In the genomic region with DNA sequence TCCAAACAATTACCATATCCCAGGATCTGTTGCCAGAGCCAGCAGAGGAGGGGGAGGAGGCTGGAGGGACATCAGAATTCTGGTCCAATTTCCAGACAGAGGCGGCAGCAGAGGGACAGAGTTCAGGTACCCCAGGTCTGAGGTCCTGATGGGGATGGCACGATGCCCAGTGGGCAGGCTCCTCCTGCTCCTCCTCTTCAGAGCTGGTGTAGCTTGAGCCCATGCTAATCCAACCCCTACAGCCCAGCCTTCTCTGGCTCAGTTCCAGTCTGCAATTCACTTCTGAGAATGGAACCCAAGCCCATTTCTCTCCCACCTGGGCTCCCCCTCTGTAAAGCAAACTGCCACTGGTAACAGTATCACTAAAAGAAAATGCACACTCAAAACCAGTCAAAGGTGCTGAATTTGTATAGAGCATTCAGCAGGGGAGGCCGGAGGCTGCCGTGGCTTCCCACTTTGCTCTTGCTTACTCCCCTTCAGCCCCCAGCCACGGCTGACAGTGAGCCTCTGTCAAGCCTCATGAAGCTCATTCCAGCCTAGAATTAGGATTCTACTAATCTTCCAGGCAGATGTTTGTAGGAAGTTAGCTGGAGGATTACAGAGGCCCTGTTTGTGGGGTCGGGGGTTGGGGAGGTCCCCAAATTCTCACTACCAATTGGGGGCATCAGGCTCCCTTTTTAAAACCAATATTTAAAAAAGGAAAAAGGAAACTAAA, we compare ENCODE assay signal across 15 mouse cellular contexts. TPM values are rescaled to one million over a fixed set of nuclear protein-coding genes. Genes with fewer than 3 reads are reported as not detected.
DNase-seq lines count a peak whose midpoint lies in the region; ATAC-seq and TF ChIP-seq lines count a peak whose summit lies in the region.
"Had no signal": no experiment of that assay in that cellular context is flagged by ENCODE, and none has a peak within 500 bp of the region (broad histone marks: within the 10 kb centered on the region; RNA-seq: fewer than 3 reads in every experiment).

No protein-coding gene starts in this region.

- peak; percentile 21 to 44 for DNase-seq in adrenal gland, postnatal 36 days
- DNase-seq in adrenal gland, adult 2 months: no peak
- peak; percentile 81 for DNase-seq in kidney, adult 18-20 months
- no peak for DNase-seq in stomach, postnatal 0 days (ENCODE audit: low spot score)
- DNase-seq in thymus, adult 2 months: no peak
- DNase-seq in adipocyte (ENCODE audit: low spot score): no peak
- DNase-seq: cerebellum, adult 9-10 months; layer of hippocampus, adult 9-11 months; thymus, postnatal 25 days had no signal

- H3K36me3 ChIP-seq in kidney, embryonic 16.5 days (ENCODE audit: insufficient read depth, low read length): peaks cover 30% of the 10 kb centered on the region
- H3K36me3 ChIP-seq in stomach, embryonic 14.5 days (ENCODE audit: control insufficient read depth, insufficient read depth, low read length): peaks cover 16% of the 10 kb centered on the region; the same call in 1 of the 2 replicates
- peaks cover 4% of the 10 kb centered on the region; the same call in 1 of the 2 replicates for H3K36me3 ChIP-seq in stomach, postnatal 0 days (ENCODE audit: control insufficient read depth, insufficient read depth, low read length)
- peaks cover 53% of the 10 kb centered on the region for H3K36me3 ChIP-seq in thymus, adult 2 months (ENCODE audit: control insufficient read depth, insufficient read depth, low read length)

- no peak for ATAC-seq in kidney, embryonic 16.5 days (ENCODE audit: low FRiP score, low TSS enrichment)
- ATAC-seq in stomach, embryonic 14.5 days (ENCODE audit: insufficient number of reproducible peaks, insufficient read depth, low FRiP score, low read depth): no peak
- no peak for ATAC-seq in stomach, postnatal 0 days (ENCODE audit: low FRiP score, low TSS enrichment)

- H3K4me1 ChIP-seq in kidney, embryonic 16.5 days (ENCODE audit: insufficient read depth, low read length): peaks cover 61% of the 10 kb centered on the region
- H3K4me1 ChIP-seq in stomach, embryonic 14.5 days (ENCODE audit: control insufficient read depth, insufficient read depth, low read length): peaks cover 19% of the 10 kb centered on the region
- 0 out of 2 replicates have a peak, but pooled peaks cover 5% of the 10 kb centered on the region for H3K4me1 ChIP-seq in stomach, postnatal 0 days (replicated peaks; ENCODE audit: control insufficient read depth, insufficient read depth)
- H3K4me1 ChIP-seq in thymus, adult 2 months (replicated peaks; ENCODE audit: control insufficient read depth, insufficient read depth, low read length): peaks cover 6% of the 10 kb centered on the region; the same call in 1 of the 2 replicates

- 53% methylated on average over 6 of the region's 6 CpGs for WGBS in kidney, embryonic 16.5 days
- WGBS in stomach, embryonic 14.5 days: 62% methylated on average over 6 of the region's 6 CpGs
- 50% methylated on average over 6 of the region's 6 CpGs for WGBS in stomach, postnatal 0 days
- 89% methylated on average over 6 of the region's 6 CpGs for WGBS in thymus, adult 2 months

- no peaks in the 10 kb centered on the region for H3K9me3 ChIP-seq in kidney, embryonic 16.5 days (ENCODE audit: low read length)
- H3K9me3 ChIP-seq in stomach, embryonic 14.5 days (ENCODE audit: control insufficient read depth, low read depth, low read length): no peaks in the 10 kb centered on the region
- H3K9me3 ChIP-seq in stomach, postnatal 0 days (ENCODE audit: control insufficient read depth, low read length): no peaks in the 10 kb centered on the region
- H3K9me3 ChIP-seq: neural tube, embryonic 15.5 days had no signal

- no peak for TF ChIP-seq CTCF in stomach, postnatal 0 days (IDR thresholded peaks at IDR 0.05; ENCODE audit: low read depth)
- no peak for TF ChIP-seq CTCF in thymus, adult 2 months (IDR thresholded peaks at IDR 0.05; ENCODE audit: borderline replicate concordance, control insufficient read depth, extremely low read depth, insufficient read depth, low read length, poor library complexity)

- H3K27ac ChIP-seq in kidney, embryonic 16.5 days (ENCODE audit: low read length): no peak overlapping the region
- H3K27ac ChIP-seq in stomach, embryonic 14.5 days (ENCODE audit: low read length): no peak overlapping the region
- H3K27ac ChIP-seq in stomach, postnatal 0 days (replicated peaks): no peak overlapping the region; the same call in 1 of the 2 replicates
- H3K27ac ChIP-seq in thymus, adult 2 months (ENCODE audit: control insufficient read depth, insufficient read depth, low read length): no peak overlapping the region
- H3K27ac ChIP-seq: liver, embryonic 14.5 days; neural tube, embryonic 15.5 days had no signal

- H3K27me3 ChIP-seq in kidney, embryonic 16.5 days (ENCODE audit: insufficient read depth, low read length): peaks cover 11% of the 10 kb centered on the region
- H3K27me3 ChIP-seq in stomach, embryonic 14.5 days (ENCODE audit: control insufficient read depth, insufficient read depth, low read length): peaks cover 15% of the 10 kb centered on the region
- peaks cover 3% of the 10 kb centered on the region; the same call in 1 of the 2 replicates for H3K27me3 ChIP-seq in stomach, postnatal 0 days (ENCODE audit: control insufficient read depth, insufficient read depth, low read length)
- peaks cover 11% of the 10 kb centered on the region; the same call in 1 of the 2 replicates for H3K27me3 ChIP-seq in thymus, adult 2 months (ENCODE audit: control insufficient read depth, insufficient read depth, low read length)

- no peak overlapping the region for H3K4me2 ChIP-seq in kidney, embryonic 16.5 days (replicated peaks; ENCODE audit: low read depth, low read length)
- no peak overlapping the region for H3K4me2 ChIP-seq in stomach, embryonic 14.5 days (replicated peaks; ENCODE audit: low read depth, low read length)
- H3K4me2 ChIP-seq in stomach, postnatal 0 days (replicated peaks; ENCODE audit: low read depth): no peak overlapping the region
- H3K4me2 ChIP-seq: midbrain, embryonic 11.5 days; neural tube, embryonic 15.5 days had no signal

- no peak for TF ChIP-seq POLR2A in thymus, adult 2 months (IDR thresholded peaks at IDR 0.05; ENCODE audit: control insufficient read depth, extremely low read depth, insufficient read depth, low read length, poor library complexity)

- H3K9ac ChIP-seq in kidney, embryonic 16.5 days (replicated peaks; ENCODE audit: low read length): no peak overlapping the region
- H3K9ac ChIP-seq in stomach, embryonic 14.5 days (replicated peaks; ENCODE audit: low read depth, low read length): 0 out of 2 replicates have a peak overlapping the region, but pooled peaks have one; percentile 1
- no peak overlapping the region for H3K9ac ChIP-seq in stomach, postnatal 0 days (ENCODE audit: low read length)
- H3K9ac ChIP-seq: liver, embryonic 14.5 days; neural tube, embryonic 15.5 days had no signal

- no peak overlapping the region for H3K4me3 ChIP-seq in kidney, embryonic 16.5 days (ENCODE audit: low read length)
- no peak overlapping the region for H3K4me3 ChIP-seq in stomach, embryonic 14.5 days (ENCODE audit: low read depth, low read length)
- no peak overlapping the region for H3K4me3 ChIP-seq in stomach, postnatal 0 days (ENCODE audit: low read depth, low read length)
- H3K4me3 ChIP-seq in thymus, adult 2 months (ENCODE audit: control insufficient read depth, insufficient read depth, low read length): no peak overlapping the region
- H3K4me3 ChIP-seq: neural tube, embryonic 15.5 days had no signal

- no peak for TF ChIP-seq EP300 in stomach, postnatal 0 days (optimal IDR thresholded peaks at IDR 0.05)

RNA-seq across cellular contexts. Expression of a gene that starts 2.7 kb away (rescaled TPM):
- 1 to 10 TPM; 8.8 to 9.7 TPM for total RNA-seq in adrenal gland, postnatal 36 days (2021)
- total RNA-seq in adrenal gland, adult 2 months (2021): 10 to 100 TPM in 1 of 2 experiments, 1 to 10 TPM in 1; 5.4 to 13.3 TPM
- polyA plus RNA-seq in adrenal gland, adult 2 months (2012; rRNA removed): 26.5 and 29.1 TPM in 2 replicates
- 0.54 and 1.0 TPM in 2 replicates for polyA plus RNA-seq in kidney, embryonic 16.5 days (2015; fragmentation: Nextera tagmentation; extraction: Ambion mirVana)
- 0.71 and 1.4 TPM in 2 replicates for polyA plus RNA-seq in stomach, embryonic 14.5 days (2014; fragmentation: Nextera tagmentation; extraction: Ambion mirVana)
- 1.8 and 3.2 TPM in 2 replicates for polyA plus RNA-seq in stomach, postnatal 0 days (2015; fragmentation: Nextera tagmentation; extraction: Ambion mirVana)
- 4.9 and 6.0 TPM in 2 replicates for polyA plus RNA-seq in thymus, adult 2 months (2012; rRNA removed)
- total RNA-seq: MEL had no signal

RNA-seq across cellular contexts. Expression of a gene that starts 50.8 kb away (rescaled TPM):
- 10 to 100 TPM; 59.3 to 63.3 TPM for total RNA-seq in adrenal gland, postnatal 36 days (2021)
- total RNA-seq in adrenal gland, adult 2 months (2021): 10 to 100 TPM; 55.9 to 70.2 TPM
- polyA plus RNA-seq in adrenal gland, adult 2 months (2012; rRNA removed): 21.6 and 23.9 TPM in 2 replicates
- 107 and 108 TPM in 2 replicates for polyA plus RNA-seq in kidney, embryonic 16.5 days (2015; fragmentation: Nextera tagmentation; extraction: Ambion mirVana)
- polyA plus RNA-seq in stomach, embryonic 14.5 days (2014; fragmentation: Nextera tagmentation; extraction: Ambion mirVana): 95.3 and 104 TPM in 2 replicates
- polyA plus RNA-seq in stomach, postnatal 0 days (2015; fragmentation: Nextera tagmentation; extraction: Ambion mirVana): 36.5 and 38.3 TPM in 2 replicates
- polyA plus RNA-seq in thymus, adult 2 months (2012; rRNA removed): 76.8 and 90.4 TPM in 2 replicates

Comparison
In these comparisons a context has a peak if more than half of its experiments do, and no peak if none do; other contexts are left out.
1. DNase-seq: peak in adrenal gland, postnatal 36 days (2 of 2) and kidney, adult 18-20 months (single experiment); none in adrenal gland, adult 2 months (single experiment), stomach, postnatal 0 days (single experiment), thymus, adult 2 months (single experiment) and adipocyte (single experiment).